Mouse (Mus musculus): ENCODE measurements at regions not wholly inside any gene's neighbourhood (a gene's known extent, or its start where the extent isn't known, plus 50 kb on each side); places are given as distances from the start of the nearest gene placed in this dataset.

GRCm38 (mm10) chr2:47891366-47891765 lies 922.5 kb upstream of the Acvr2a start:
- no peaks in the 10 kb centered on the region for H3K4me1 ChIP-seq (ENCODE audit: control insufficient read depth in 1 of 2, insufficient read depth in 2 of 2, low read length in 2 of 2)
- TF ChIP-seq GATA1 (IDR thresholded peaks at IDR 0.05; ENCODE audit: low read depth, low read length): no peak
- no peak for TF ChIP-seq CHD2 (IDR thresholded peaks at IDR 0.05; ENCODE audit: low read length)
- TF ChIP-seq MEF2A (IDR thresholded peaks at IDR 0.05; ENCODE audit: extremely low read depth, insufficient replicate concordance, low read depth, low read length, poor library complexity, severe bottlenecking): no peak
- TF ChIP-seq RCOR1 (IDR thresholded peaks at IDR 0.05; ENCODE audit: low read depth, low read length): no peak
- TF ChIP-seq ZC3H11A (IDR thresholded peaks at IDR 0.05; ENCODE audit: low read depth, low read length): no peak
- no peak for TF ChIP-seq TAL1 (IDR thresholded peaks at IDR 0.05; ENCODE audit: low read length)
- TF ChIP-seq CHD1 (IDR thresholded peaks at IDR 0.05; ENCODE audit: low read depth, low read length): no peak
- TF ChIP-seq TCF12 (IDR thresholded peaks at IDR 0.05; ENCODE audit: low read depth, low read length): no peak
- no peak for TF ChIP-seq HCFC1 (IDR thresholded peaks at IDR 0.05; ENCODE audit: low read depth, low read length)
- no peak for TF ChIP-seq MYC (IDR thresholded peaks at IDR 0.05; ENCODE audit: low read depth, low read length)
- TF ChIP-seq NRF1 (IDR thresholded peaks at IDR 0.05; ENCODE audit: insufficient read depth, low read depth, low read length, poor library complexity, severe bottlenecking): no peak
- TF ChIP-seq TBP (IDR thresholded peaks at IDR 0.05; ENCODE audit: low read depth, low read length): no peak
- TF ChIP-seq MAX (IDR thresholded peaks at IDR 0.05; ENCODE audit: low read length): no peak
- TF ChIP-seq JUND (IDR thresholded peaks at IDR 0.05; ENCODE audit: low read depth, low read length): no peak
- no peak for TF ChIP-seq ZMIZ1 (IDR thresholded peaks at IDR 0.05; ENCODE audit: low read depth, low read length)
- no peak for TF ChIP-seq ZNF384 (IDR thresholded peaks at IDR 0.05; ENCODE audit: low read depth, low read length)
- no peak for TF ChIP-seq MXI1 (IDR thresholded peaks at IDR 0.05; ENCODE audit: low read depth, low read length)
- no peak for TF ChIP-seq MAFK (IDR thresholded peaks at IDR 0.05; ENCODE audit: borderline replicate concordance, low read depth, low read length)
- no peak for TF ChIP-seq MAZ (IDR thresholded peaks at IDR 0.05; ENCODE audit: low read depth, low read length)
- H3K9ac ChIP-seq (ENCODE audit: control insufficient read depth, low read depth, low read length, poor library complexity, severe bottlenecking): no peak overlapping the region
- H3K36me3 ChIP-seq (ENCODE audit: control insufficient read depth in 1 of 2, insufficient read depth in 2 of 2, low read length in 2 of 2): no peaks in the 10 kb centered on the region
- no peaks in the 10 kb centered on the region for H3K9me3 ChIP-seq (replicated peaks; ENCODE audit: insufficient read depth, low read length)
- no peaks in the 10 kb centered on the region for H3K79me2 ChIP-seq (ENCODE audit: control insufficient read depth, insufficient read depth, low read length, poor library complexity)
- no peaks in the 10 kb centered on the region for H3K27me3 ChIP-seq (ENCODE audit: control insufficient read depth in 1 of 2, insufficient read depth in 2 of 2, low read length in 2 of 2)
- DNase-seq (ENCODE audit: low read depth, low spot score): no peak
- H3K4me3 ChIP-seq (ENCODE audit: control insufficient read depth in 1 of 2, insufficient read depth in 1 of 2, low read depth in 2 of 2, low read length in 2 of 2): no peak overlapping the region
- H3K27ac ChIP-seq (ENCODE audit: control insufficient read depth, low read depth, low read length): no peak overlapping the region

GRCm38 (mm10) chr2:47892879-47893278 lies 921.0 kb upstream of the Acvr2a start:
- Histone ChIP-seq H3K4me1 (ENCODE audit: control insufficient read depth in 1 of 2, insufficient read depth in 2 of 2, low read length in 2 of 2) (no peaks in the 10 kb centered on the region), H3K9ac (ENCODE audit: control insufficient read depth, low read depth, low read length, poor library complexity, severe bottlenecking) (no peak overlapping the region), H3K27ac (ENCODE audit: control insufficient read depth, low read depth, low read length) (no peak overlapping the region), H3K36me3 (ENCODE audit: control insufficient read depth in 1 of 2, insufficient read depth in 2 of 2, low read length in 2 of 2) (no peaks in the 10 kb centered on the region), H3K9me3 (replicated peaks; ENCODE audit: insufficient read depth, low read length) (no peaks in the 10 kb centered on the region), H3K79me2 (ENCODE audit: control insufficient read depth, insufficient read depth, low read length, poor library complexity) (no peaks in the 10 kb centered on the region), H3K27me3 (ENCODE audit: control insufficient read depth in 1 of 2, insufficient read depth in 2 of 2, low read length in 2 of 2) (no peaks in the 10 kb centered on the region), H3K4me3 (ENCODE audit: control insufficient read depth in 1 of 2, insufficient read depth in 1 of 2, low read depth in 2 of 2, low read length in 2 of 2) (no peak overlapping the region)
- TF ChIP-seq NRF1 (IDR thresholded peaks at IDR 0.05; ENCODE audit: insufficient read depth, low read depth, low read length, poor library complexity, severe bottlenecking) (no peak), E2F4 (IDR thresholded peaks at IDR 0.05; ENCODE audit: borderline replicate concordance, low read depth, low read length) (no peak), SIN3A (IDR thresholded peaks at IDR 0.05; ENCODE audit: low read length) (no peak), USF2 (IDR thresholded peaks at IDR 0.05; ENCODE audit: borderline replicate concordance in 1 of 2, insufficient read depth in 1 of 2, low read depth in 1 of 2, low read length in 2 of 2) (no peak), GATA1 (IDR thresholded peaks at IDR 0.05; ENCODE audit: low read depth, low read length) (no peak), ELF1 (IDR thresholded peaks at IDR 0.05; ENCODE audit: low read depth, low read length) (no peak), EP300 (IDR thresholded peaks at IDR 0.05; ENCODE audit: low read depth in 1 of 2, low read length in 2 of 2) (no peak), ETS1 (IDR thresholded peaks at IDR 0.05; ENCODE audit: low read depth, low read length) (no peak), JUND (IDR thresholded peaks at IDR 0.05; ENCODE audit: low read depth, low read length) (no peak), POLR2AphosphoS5 (IDR thresholded peaks at IDR 0.05; ENCODE audit: borderline replicate concordance, low read depth, low read length) (no peak), MAFK (IDR thresholded peaks at IDR 0.05; ENCODE audit: borderline replicate concordance, low read depth, low read length) (no peak), MYC (IDR thresholded peaks at IDR 0.05; ENCODE audit: low read depth, low read length) (no peak), SMC3 (IDR thresholded peaks at IDR 0.05; ENCODE audit: low read depth, low read length) (no peak), BHLHE40 (IDR thresholded peaks at IDR 0.05; ENCODE audit: borderline replicate concordance, low read depth, low read length) (no peak)
- no peak for DNase-seq (ENCODE audit: low read depth, low spot score)

All from MEL (cell line).